Mouse (Mus musculus) gastrocnemius, adult 2 months (tissue): ENCODE measurements around the gene Ralgapa2. TPM values are rescaled to one million over a fixed set of nuclear protein-coding genes. Genes with fewer than 3 reads are reported as not detected.
A peak's percentile ranks its signal among the peaks of the same experiment; 100 is the strongest.

Experiments
- DNase-seq: peaks from one replicate; pipeline ENCODE4 v3.0.0; 2022
- H3K27ac ChIP-seq: fragments of 200-600 bp; 2 replicates; pipeline ENCODE4 v1.8.1; 2022; ENCODE audit warnings: mild to moderate bottlenecking
- H3K4me3 ChIP-seq: fragments of 200-600 bp; 2 replicates; pipeline ENCODE4 v1.8.1; 2022; ENCODE audit warnings: mild to moderate bottlenecking, moderate library complexity
- CTCF ChIP-seq: fragments of 200-600 bp; IDR thresholded peaks from 2 replicates; pipeline ENCODE4 v1.8.1; 2022; ENCODE audit warnings: antibody characterized with exemption, mild to moderate bottlenecking, moderate library complexity
- intact Hi-C: fragments of 180-260 bp; cut with DNase I; formaldehyde crosslinking; loops from one replicate; pipeline ENCODE4 v1.15.1; 2025
- total RNA-seq, 2 experiments: library from RNA; stranded (reverse); gene quantifications; 2 replicates each; pipeline ENCODE4 v1.2.3; 2021

Ralgapa2 gene
- total RNA-seq, 2 experiments from 2014 or later = 5.8 to 9.6 TPM

GRCm38 (mm10) chr2:146456612-146457011 is 55.5 kb downstream of the Ralgapa2 start:
- Histone ChIP-seq H3K4me3 (no peak overlapping the region), H3K27ac (no peak overlapping the region)
- intact Hi-C loops = no loop called here
- no peak for DNase-seq
- no peak for TF ChIP-seq CTCF

GRCm38 (mm10) chr2:146456062-146456461 is 56.1 kb downstream of the Ralgapa2 start:
- intact Hi-C loops = no loop called here
- DNase-seq = no peak
- TF ChIP-seq CTCF = no peak
- no peak overlapping the region for H3K27ac ChIP-seq
- H3K4me3 ChIP-seq = no peak overlapping the region

GRCm38 (mm10) chr2:146444009-146444408 is 68.1 kb downstream of the Ralgapa2 start:
- intact Hi-C loops = no loop called here

GRCm38 (mm10) chr2:146443291-146443875 is 68.8 kb downstream of the Ralgapa2 start:
- H3K27ac ChIP-seq = no peak overlapping the region
- intact Hi-C loops = no loop called here
- H3K4me3 ChIP-seq = no peak overlapping the region
- DNase-seq = no peak
- no peak for TF ChIP-seq CTCF

More at GRCm38 (mm10) chr2:146444009-146444408, 68.1 kb downstream of the Ralgapa2 start:
- TF ChIP-seq CTCF = no peak
- DNase-seq = no peak
- H3K4me3 ChIP-seq = no peak overlapping the region
- no peak overlapping the region for H3K27ac ChIP-seq

- no peak for TF ChIP-seq CTCF
- H3K27ac ChIP-seq = no peak overlapping the region
- DNase-seq = no peak
- H3K4me3 ChIP-seq = no peak overlapping the region
- intact Hi-C loops = no loop called here
Observed at GRCm38 (mm10) chr2:146441711-146442110, 70.4 kb downstream of the Ralgapa2 start.

GRCm38 (mm10) chr2:146428751-146429150 is 83.4 kb downstream of the Ralgapa2 start:
- H3K27ac ChIP-seq = no peak overlapping the region
- intact Hi-C loops = no loop called here
- no peak for TF ChIP-seq CTCF
- DNase-seq = no peak
- H3K4me3 ChIP-seq = no peak overlapping the region

- Histone ChIP-seq H3K27ac (no peak overlapping the region), H3K4me3 (no peak overlapping the region)
- intact Hi-C loops = no loop called here
- DNase-seq = no peak
- TF ChIP-seq CTCF = no peak
Observed at GRCm38 (mm10) chr2:146427380-146427779, 84.8 kb downstream of the Ralgapa2 start.

GRCm38 (mm10) chr2:146426321-146426720 is 85.8 kb downstream of the Ralgapa2 start:
- no peak for TF ChIP-seq CTCF
- intact Hi-C loops = no loop called here
- Histone ChIP-seq H3K27ac (no peak overlapping the region), H3K4me3 (no peak overlapping the region)
- no peak for DNase-seq

- intact Hi-C loops = no loop called here
- no peak for TF ChIP-seq CTCF
- Histone ChIP-seq H3K27ac (no peak overlapping the region), H3K4me3 (no peak overlapping the region)
- no peak for DNase-seq
Observed at GRCm38 (mm10) chr2:146425235-146425634, 86.9 kb downstream of the Ralgapa2 start.

- no peak for TF ChIP-seq CTCF
- Histone ChIP-seq H3K4me3 (no peak overlapping the region), H3K27ac (no peak overlapping the region)
- no peak for DNase-seq
- intact Hi-C loops = no loop called here
Observed at GRCm38 (mm10) chr2:146423710-146424301, 88.3 kb downstream of the Ralgapa2 start.

- no peak overlapping the region for H3K4me3 ChIP-seq
- DNase-seq = no peak
- intact Hi-C loops = no loop called here
- H3K27ac ChIP-seq = no peak overlapping the region
- no peak for TF ChIP-seq CTCF
Observed at GRCm38 (mm10) chr2:146423032-146423691, 89.0 kb downstream of the Ralgapa2 start.

- intact Hi-C loops = no loop called here
- no peak for DNase-seq
- Histone ChIP-seq H3K27ac (no peak overlapping the region), H3K4me3 (no peak overlapping the region)
- TF ChIP-seq CTCF = no peak
Observed at GRCm38 (mm10) chr2:146416283-146416682, 95.9 kb downstream of the Ralgapa2 start.

GRCm38 (mm10) chr2:146414484-146415291 is 97.5 kb downstream of the Ralgapa2 start:
- no peak overlapping the region for H3K4me3 ChIP-seq
- no peak overlapping the region for H3K27ac ChIP-seq
- DNase-seq = peak; percentile 69
- intact Hi-C loops = loop anchor here (2.0 kb wide), 2 partner anchors 200 to 458 kb away; no protein-coding TSS in a partner anchor
- TF ChIP-seq CTCF = peak; percentile 67
